Mouse (Mus musculus) cerebellum, adult 2 months (tissue): ENCODE results near the gene Psmb4. TPM values are rescaled to one million over a fixed set of nuclear protein-coding genes. Genes with fewer than 3 reads are reported as not detected.
A peak's percentile ranks its signal among the peaks of the same experiment; 100 is the strongest.

ENCODE experiments used
- DNase-seq, 2 experiments: peaks; one replicate each; pipeline ENCODE4 v3.0.0; 2021
- H3K27ac ChIP-seq: fragments of 200-500 bp; 2 replicates; pipeline ENCODE4 v1.5.1; 2012; ENCODE audit warnings: low read length, control low read depth, inconsistent platforms; ENCODE audit not compliant: insufficient read depth
- H3K27me3 ChIP-seq: fragments of 200-500 bp; 2 replicates; pipeline ENCODE4 v1.6.1; 2012; ENCODE audit warnings: inconsistent platforms, mild to moderate bottlenecking, low read length, moderate library complexity; ENCODE audit not compliant: control insufficient read depth, insufficient read depth
- H3K4me1 ChIP-seq: fragments of 200-500 bp; 2 replicates; pipeline ENCODE4 v1.6.1; 2011; ENCODE audit warnings: low read length; ENCODE audit not compliant: control insufficient read depth, insufficient read depth
- H3K4me3 ChIP-seq: fragments of 200-500 bp; replicated peaks from 2 replicates; pipeline ENCODE3; 2011; ENCODE audit warnings: mild to moderate bottlenecking, low read depth, low read length, control low read depth; ENCODE audit not compliant: insufficient read depth
- CTCF ChIP-seq: fragments of 200-500 bp; IDR thresholded peaks from 2 replicates; pipeline ENCODE4 v1.5.1; 2011; ENCODE audit warnings: low read depth, mild to moderate bottlenecking, control low read depth, low read length, moderate library complexity, borderline replicate concordance; ENCODE audit not compliant: insufficient read depth
- POLR2A ChIP-seq: fragments of 200-500 bp; IDR thresholded peaks from 2 replicates; pipeline ENCODE4 v1.6.1; 2011; ENCODE audit warnings: low read length, control low read depth, borderline replicate concordance; ENCODE audit not compliant: insufficient read depth
- WGBS: fragments of 180-500 bp; shearing (Covaris S2); methylation state at CpG from one replicate; pipeline ENCODE4 v1.1.7; 2018; 5-methylcytosine and 5-hydroxymethylcytosine counted together
- polyA plus RNA-seq: library from polyadenylated mRNA; depleted of rRNA; stranded (reverse); fragments of >200 nt; gene quantifications from 2 replicates; pipeline ENCODE4 v1.2.3, GENCODE M21; 2012; rRNA removed

The Psmb4 gene
- polyA plus RNA-seq, 1 experiment: 298 TPM

GRCm38 (mm10) chr3:94837959-94838496 is 48.7 kb downstream of the Psmb4 start:
- H3K27ac ChIP-seq: peak overlapping the region; percentile 94
- peaks cover 4% of the 10 kb centered on the region; the same call in 1 of the 2 replicates for H3K4me1 ChIP-seq
- H3K27me3 ChIP-seq: no peaks in the 10 kb centered on the region
- WGBS: 1% methylated on average over 62 of the region's 62 CpGs
- TF ChIP-seq POLR2A (peak; percentile 67; the same call in 1 of the 2 replicates), CTCF (no peak)
- H3K4me3 ChIP-seq: peak overlapping the region; percentile 99
- DNase-seq: peak; percentile 91 to 94

GRCm38 (mm10) chr3:94837183-94837890 is 49.4 kb downstream of the Psmb4 start, which contains the start of gene Pogz:
Gene Pogz, plus strand, starts transcription at chr3:94837567.
- Histone ChIP-seq H3K27ac (peak within 1 kb of the TSS; percentile 94), H3K27me3 (no peaks in the 10 kb centered on the region), H3K4me3 (peak within 1 kb of the TSS; percentile 99), H3K4me1 (peaks cover 4% of the 10 kb centered on the region; the same call in 1 of the 2 replicates)
- no peak for TF ChIP-seq POLR2A
- no peak for TF ChIP-seq CTCF
- DNase-seq: peak; percentile 94 to 99
- WGBS: 1% methylated on average over 51 of the region's 57 CpGs

- H3K27me3 ChIP-seq: no peaks in the 10 kb centered on the region
- no peak overlapping the region for H3K27ac ChIP-seq
- peaks cover 4% of the 10 kb centered on the region; the same call in 1 of the 2 replicates for H3K4me1 ChIP-seq
- 77% methylated on average over 3 of the region's 3 CpGs for WGBS
- no peak for TF ChIP-seq CTCF
- no peak for TF ChIP-seq POLR2A
- no peak for DNase-seq
- no peak overlapping the region for H3K4me3 ChIP-seq
Measured at GRCm38 (mm10) chr3:94835396-94835795, 51.4 kb downstream of the Psmb4 start.

Other genes starting within 250 kb of the Psmb4 start
- not detected in 2 replicates for gene Gm10972, start 243.8 kb downstream of the Psmb4 start, polyA plus RNA-seq
- gene Tuft1, start 228.1 kb downstream of the Psmb4 start, polyA plus RNA-seq: 7.0 and 7.4 TPM in 2 replicates
- gene Selenbp2, start 193.4 kb downstream of the Psmb4 start, polyA plus RNA-seq: 0.44 TPM in 1 of 2 replicates, not detected in the other
- gene Cgn, start 100.5 kb downstream of the Psmb4 start, polyA plus RNA-seq: 5.3 and 5.7 TPM in 2 replicates
- 45.3 and 46.2 TPM in 2 replicates for gene Pogz, start 49.4 kb downstream of the Psmb4 start, polyA plus RNA-seq
- 12.5 and 15.4 TPM in 2 replicates for gene Selenbp1, start 46.1 kb upstream of the Psmb4 start, polyA plus RNA-seq
- 30.1 and 36.1 TPM in 2 replicates for gene Rfx5, start 67.1 kb upstream of the Psmb4 start, polyA plus RNA-seq
- gene Pi4kb, start 87.8 kb upstream of the Psmb4 start, polyA plus RNA-seq: 68.4 and 68.9 TPM in 2 replicates
- gene Zfp687, start 128.5 kb upstream of the Psmb4 start, polyA plus RNA-seq: 40.9 and 43.8 TPM in 2 replicates
- 227 and 245 TPM in 2 replicates for gene Psmd4, start 155.7 kb upstream of the Psmb4 start, polyA plus RNA-seq
- gene Pip5k1a, start 220.0 kb upstream of the Psmb4 start, polyA plus RNA-seq: 26.6 and 28.7 TPM in 2 replicates
- gene Vps72, start 224.1 kb upstream of the Psmb4 start, polyA plus RNA-seq: 71.6 and 71.7 TPM in 2 replicates
- gene Tmod4, start 237.5 kb upstream of the Psmb4 start, polyA plus RNA-seq: 1.0 and 1.2 TPM in 2 replicates
- gene Scnm1, start 247.1 kb upstream of the Psmb4 start, polyA plus RNA-seq: 134 and 139 TPM in 2 replicates
- gene Lysmd1, start 247.1 kb upstream of the Psmb4 start, polyA plus RNA-seq: 31.8 and 34.9 TPM in 2 replicates